Mouse (Mus musculus): ENCODE results near the gene Rtn4ip1. TPM values are rescaled to one million over a fixed set of nuclear protein-coding genes. Genes with fewer than 3 reads are reported as not detected.

Rtn4ip1 gene
- polyA plus RNA-seq, 1 experiment from 2014 or later: 16.5 TPM

DNA sequence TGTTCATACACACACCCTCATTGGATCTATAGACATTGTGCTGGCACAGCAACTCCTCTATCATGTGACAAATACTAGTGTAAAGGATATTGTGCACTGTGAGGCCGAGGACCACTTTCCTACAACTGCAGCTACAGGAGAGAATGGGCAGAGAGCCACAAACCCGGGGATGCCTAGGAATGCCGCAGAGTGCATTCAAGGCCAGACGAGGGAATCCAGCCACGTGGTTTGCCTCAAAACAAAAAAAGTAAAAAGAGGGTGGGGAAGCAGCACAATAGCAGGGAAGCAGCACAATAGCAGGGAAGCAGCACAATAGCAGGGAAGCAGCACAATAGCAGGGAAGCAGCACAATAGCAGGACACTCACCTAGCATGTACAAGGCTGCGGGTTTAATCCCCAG is 91.6 kb downstream of the Rtn4ip1 start:
- H3K9ac ChIP-seq: no peak overlapping the region
- DNase-seq (ENCODE audit: low spot score) (no peak), ATAC-seq (ENCODE audit: low FRiP score) (no peak)
- no peaks in the 10 kb centered on the region for H3K36me3 ChIP-seq (replicated peaks; ENCODE audit: control insufficient read depth, insufficient read depth)
- no peak overlapping the region for H3K4me2 ChIP-seq (replicated peaks)
- WGBS: 11% methylated on average over 6 of the region's 6 CpGs
- no peaks in the 10 kb centered on the region for H3K9me3 ChIP-seq (ENCODE audit: control insufficient read depth, low read length)
- H3K4me1 ChIP-seq (replicated peaks; ENCODE audit: control insufficient read depth, insufficient read depth, low read length): no peaks in the 10 kb centered on the region
- H3K27me3 ChIP-seq (ENCODE audit: control insufficient read depth, insufficient read depth, low read length): no peaks in the 10 kb centered on the region
- H3K4me3 ChIP-seq (replicated peaks; ENCODE audit: low read length): no peak overlapping the region
- no peak overlapping the region for H3K27ac ChIP-seq

DNA sequence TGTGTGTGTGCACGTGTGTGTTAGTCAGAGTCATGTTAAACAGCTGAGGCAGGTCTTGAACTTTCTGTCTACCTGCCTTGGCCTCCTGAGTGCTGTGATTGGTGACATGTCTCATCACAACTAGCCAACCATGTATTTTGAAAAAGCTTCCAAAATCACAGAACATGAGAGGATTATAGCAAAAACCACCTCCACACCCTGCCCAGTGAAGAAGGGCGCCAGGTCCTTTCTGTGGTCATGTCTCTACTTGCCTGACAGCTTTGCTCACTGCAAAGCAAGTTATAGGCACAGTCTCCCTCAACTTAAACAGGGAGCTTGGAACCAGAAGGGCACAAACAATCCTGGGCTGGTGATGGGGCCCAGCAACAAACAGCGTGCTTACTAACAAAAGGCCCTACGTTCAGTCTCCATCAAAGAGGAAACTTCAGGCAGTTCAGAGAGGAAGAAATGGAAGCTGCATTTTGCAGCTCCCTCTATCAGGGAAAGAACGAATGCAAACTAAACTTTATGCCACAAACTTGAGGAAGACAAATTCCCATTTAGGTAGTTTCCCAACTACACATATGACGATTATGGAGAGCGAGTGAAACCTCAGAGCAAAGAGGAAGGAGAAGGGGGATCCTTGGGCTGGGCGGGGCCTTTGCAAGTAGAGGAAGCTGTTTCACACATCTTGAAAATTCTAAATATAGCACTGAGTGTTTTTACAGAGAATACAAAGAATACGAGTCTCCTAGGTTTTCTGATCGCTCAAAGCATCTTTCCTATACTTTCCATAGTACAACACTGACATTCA is 94.4 kb downstream of the Rtn4ip1 start:
- ATAC-seq (ENCODE audit: low FRiP score) (no peak), DNase-seq (ENCODE audit: low spot score) (no peak)
- peaks cover 6% of the 10 kb centered on the region for H3K27me3 ChIP-seq (ENCODE audit: control insufficient read depth, insufficient read depth, low read length)
- H3K4me3 ChIP-seq (replicated peaks; ENCODE audit: low read length): no peak overlapping the region
- no peaks in the 10 kb centered on the region for H3K36me3 ChIP-seq (replicated peaks; ENCODE audit: control insufficient read depth, insufficient read depth)
- no peaks in the 10 kb centered on the region for H3K9me3 ChIP-seq (ENCODE audit: control insufficient read depth, low read length)
- no peak overlapping the region for H3K27ac ChIP-seq
- no peak overlapping the region for H3K9ac ChIP-seq
- H3K4me1 ChIP-seq (replicated peaks; ENCODE audit: control insufficient read depth, insufficient read depth, low read length): no peaks in the 10 kb centered on the region
- WGBS: 89% methylated on average over 10 of the region's 10 CpGs
- no peak overlapping the region for H3K4me2 ChIP-seq (replicated peaks)

DNA sequence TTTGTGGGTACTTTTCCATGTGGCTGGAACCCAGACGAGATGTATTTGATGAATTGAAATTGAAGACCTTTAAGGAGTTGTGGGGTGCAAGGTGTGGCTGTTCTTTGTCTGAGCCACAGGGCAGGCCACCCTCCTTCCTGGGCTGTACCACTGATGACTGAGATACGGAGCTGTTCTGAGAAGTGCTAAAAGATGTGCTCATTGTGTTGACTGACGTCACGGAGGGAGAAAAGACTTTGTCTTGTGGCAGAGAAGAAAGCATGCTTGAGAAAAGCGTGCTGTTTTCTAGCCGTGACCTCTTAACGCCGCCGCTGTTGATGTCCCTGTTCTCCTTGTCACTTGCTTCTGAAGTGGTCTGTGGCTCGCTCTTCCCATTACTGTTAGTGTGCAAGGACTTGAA is 95.7 kb downstream of the Rtn4ip1 start:
- 85% methylated on average over 10 of the region's 10 CpGs for WGBS
- no peak overlapping the region for H3K4me3 ChIP-seq (replicated peaks; ENCODE audit: low read length)
- ATAC-seq (ENCODE audit: low FRiP score) (no peak), DNase-seq (ENCODE audit: low spot score) (no peak)
- H3K4me1 ChIP-seq (replicated peaks; ENCODE audit: control insufficient read depth, insufficient read depth, low read length): no peaks in the 10 kb centered on the region
- H3K9ac ChIP-seq: no peak overlapping the region
- H3K36me3 ChIP-seq (replicated peaks; ENCODE audit: control insufficient read depth, insufficient read depth): no peaks in the 10 kb centered on the region
- H3K27ac ChIP-seq: no peak overlapping the region
- no peaks in the 10 kb centered on the region for H3K9me3 ChIP-seq (ENCODE audit: control insufficient read depth, low read length)
- peaks cover 18% of the 10 kb centered on the region for H3K27me3 ChIP-seq (ENCODE audit: control insufficient read depth, insufficient read depth, low read length)
- no peak overlapping the region for H3K4me2 ChIP-seq (replicated peaks)

DNA sequence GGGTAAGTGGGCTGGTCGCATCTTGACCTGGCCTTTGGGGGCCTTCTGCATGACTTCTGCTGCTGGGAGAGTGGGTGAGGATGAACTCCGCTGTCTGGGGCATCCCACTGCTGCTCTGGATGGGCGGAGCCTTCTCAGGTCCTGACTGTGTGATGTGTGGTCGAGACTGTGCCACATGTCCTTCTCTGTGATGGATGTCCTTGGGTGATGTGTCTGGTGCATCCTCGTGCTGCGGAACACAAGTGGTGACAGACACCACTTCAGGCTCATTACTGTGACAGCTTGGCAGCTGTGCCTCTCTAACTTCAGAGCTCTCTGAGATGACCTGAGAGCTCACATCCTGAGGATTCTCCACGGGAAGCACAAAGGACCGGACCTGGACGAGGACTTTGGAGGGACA is 96.4 kb downstream of the Rtn4ip1 start:
- DNase-seq (ENCODE audit: low spot score): no peak
- 74% methylated on average over 9 of the region's 9 CpGs for WGBS
- H3K27ac ChIP-seq: no peak overlapping the region

DNA sequence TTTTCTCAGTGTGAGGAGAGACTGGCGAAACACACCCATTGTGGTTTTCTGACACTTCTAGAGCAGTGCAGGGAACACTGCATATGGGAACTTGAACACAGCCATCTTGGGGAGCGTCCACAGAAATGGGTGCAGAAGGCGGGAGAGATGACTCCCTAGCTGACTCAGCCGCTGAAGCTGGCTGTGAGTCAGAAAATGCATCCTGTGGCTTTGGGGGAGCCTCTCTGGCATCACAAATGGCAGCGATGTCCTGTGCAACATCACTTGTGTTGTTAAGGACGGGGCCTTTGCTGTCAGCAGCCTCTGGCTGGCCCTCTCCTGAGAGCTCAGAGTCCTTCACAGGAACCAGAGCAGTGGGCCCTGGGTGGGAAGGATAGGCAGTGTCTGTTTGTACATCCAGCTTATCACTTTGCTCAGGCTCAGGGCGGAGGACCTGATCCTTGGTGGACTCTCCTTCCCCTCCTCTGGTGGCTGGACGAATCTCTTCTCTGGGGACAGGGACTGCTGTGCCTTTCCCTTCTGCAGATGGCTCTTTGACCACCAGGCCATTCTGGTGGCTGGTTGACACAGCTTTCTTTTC is 97.0 kb downstream of the Rtn4ip1 start:
- Histone ChIP-seq H3K4me3 (replicated peaks; ENCODE audit: low read length) (no peak overlapping the region), H3K27ac (no peak overlapping the region), H3K9me3 (ENCODE audit: control insufficient read depth, low read length) (no peaks in the 10 kb centered on the region), H3K4me1 (replicated peaks; ENCODE audit: control insufficient read depth, insufficient read depth, low read length) (0 out of 2 replicates have a peak, but pooled peaks cover 4% of the 10 kb centered on the region), H3K4me2 (replicated peaks) (no peak overlapping the region), H3K9ac (no peak overlapping the region), H3K36me3 (replicated peaks; ENCODE audit: control insufficient read depth, insufficient read depth) (no peaks in the 10 kb centered on the region), H3K27me3 (ENCODE audit: control insufficient read depth, insufficient read depth, low read length) (peaks cover 32% of the 10 kb centered on the region)
- DNase-seq (ENCODE audit: low spot score) (no peak), ATAC-seq (ENCODE audit: low FRiP score) (no peak)
- 82% methylated on average over 8 of the region's 8 CpGs for WGBS

More for the DNA sequence above, 96.4 kb downstream of the Rtn4ip1 start:
- Histone ChIP-seq H3K4me3 (replicated peaks; ENCODE audit: low read length) (no peak overlapping the region), H3K36me3 (replicated peaks; ENCODE audit: control insufficient read depth, insufficient read depth) (no peaks in the 10 kb centered on the region), H3K9me3 (ENCODE audit: control insufficient read depth, low read length) (no peaks in the 10 kb centered on the region), H3K27me3 (ENCODE audit: control insufficient read depth, insufficient read depth, low read length) (peaks cover 26% of the 10 kb centered on the region), H3K4me1 (replicated peaks; ENCODE audit: control insufficient read depth, insufficient read depth, low read length) (no peaks in the 10 kb centered on the region), H3K9ac (no peak overlapping the region), H3K4me2 (replicated peaks) (no peak overlapping the region)
- ATAC-seq (ENCODE audit: low FRiP score): no peak

DNA sequence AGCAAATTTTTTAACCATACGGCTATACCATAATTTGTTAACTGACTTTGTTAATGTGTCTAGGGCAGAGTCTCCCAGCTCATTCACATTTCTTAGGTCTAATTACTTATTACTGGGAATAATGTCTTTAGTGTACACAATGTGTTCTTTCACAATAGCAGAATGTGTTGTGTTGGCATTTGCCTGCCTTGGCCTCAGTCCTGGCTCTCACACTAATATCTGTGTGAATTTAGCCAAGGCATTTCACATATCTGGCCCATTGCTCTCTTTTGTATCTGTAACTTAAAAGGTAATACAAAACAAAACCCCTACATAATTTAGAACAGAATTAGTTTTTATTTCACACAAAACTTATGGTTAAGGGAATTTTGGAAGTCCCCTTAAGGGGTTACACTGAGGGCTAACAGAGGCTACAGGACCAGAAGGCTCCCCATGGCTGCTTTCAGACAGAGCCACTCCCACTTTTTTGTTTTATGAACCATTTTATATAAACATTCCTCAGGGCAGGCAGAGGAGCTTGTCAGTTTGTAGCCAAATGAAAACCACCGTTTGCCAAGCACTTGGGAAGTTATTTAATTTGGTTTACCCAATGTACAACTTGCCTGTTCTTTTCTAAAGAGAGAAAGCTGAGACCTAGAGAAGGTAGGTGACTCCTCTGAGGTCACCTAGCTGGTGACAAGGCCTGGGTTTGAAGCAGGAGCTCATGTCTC is 98.7 kb downstream of the Rtn4ip1 start:
- Histone ChIP-seq H3K9ac (no peak overlapping the region), H3K27me3 (ENCODE audit: control insufficient read depth, insufficient read depth, low read length) (peaks cover 49% of the 10 kb centered on the region), H3K27ac (no peak overlapping the region), H3K36me3 (replicated peaks; ENCODE audit: control insufficient read depth, insufficient read depth) (no peaks in the 10 kb centered on the region), H3K4me3 (replicated peaks; ENCODE audit: low read length) (no peak overlapping the region), H3K4me2 (replicated peaks) (no peak overlapping the region), H3K9me3 (ENCODE audit: control insufficient read depth, low read length) (no peaks in the 10 kb centered on the region), H3K4me1 (replicated peaks; ENCODE audit: control insufficient read depth, insufficient read depth, low read length) (0 out of 2 replicates have a peak, but pooled peaks cover 5% of the 10 kb centered on the region)
- no peak for ATAC-seq (ENCODE audit: low FRiP score)
- WGBS: 55% methylated on average over 2 of the region's 2 CpGs
- no peak for DNase-seq (ENCODE audit: low spot score)

DNA sequence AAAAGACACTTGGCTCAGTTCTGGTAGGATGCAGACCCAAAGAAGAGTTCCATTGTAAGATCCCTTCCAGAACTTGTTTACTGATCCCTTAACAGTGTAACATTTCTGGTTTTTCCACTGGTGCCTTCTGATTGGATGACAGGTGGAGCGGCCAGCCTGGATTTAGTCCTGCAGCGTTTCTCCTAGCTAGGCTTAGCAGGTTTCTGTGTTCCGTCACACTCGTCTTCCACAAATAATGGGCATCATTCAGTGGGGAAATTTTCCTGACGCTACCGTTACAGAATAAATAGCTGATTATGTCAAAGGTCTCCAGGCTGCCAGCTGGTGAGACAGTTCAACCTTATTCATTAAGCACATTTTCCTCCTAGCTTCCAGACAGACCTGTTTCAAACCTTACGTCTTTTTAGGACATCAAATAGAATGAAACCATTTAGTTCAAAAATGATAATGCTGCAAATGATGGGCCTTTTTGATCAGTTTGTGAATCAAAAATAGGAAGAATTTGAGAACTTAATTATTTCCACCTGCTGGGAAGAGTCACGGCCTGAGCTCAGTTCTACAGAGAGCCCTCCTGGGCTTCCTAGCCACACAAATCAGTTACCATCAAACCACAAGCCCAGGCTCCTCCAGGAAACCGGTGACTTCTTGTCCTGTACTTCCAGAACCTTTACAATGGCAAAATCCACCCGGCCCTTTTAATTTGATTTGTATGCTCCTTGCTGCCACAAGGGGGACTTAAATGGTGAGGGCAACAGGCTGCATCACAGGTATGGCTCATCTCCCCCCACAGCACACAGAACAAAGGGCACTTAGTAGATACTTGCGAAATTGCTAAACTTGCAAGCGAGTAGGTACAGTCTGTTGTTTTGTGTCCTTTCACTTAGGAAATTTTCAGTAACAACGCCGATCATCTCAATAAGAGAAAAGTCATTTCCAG is 100.7 kb downstream of the Rtn4ip1 start:
- no peak overlapping the region for H3K4me2 ChIP-seq (replicated peaks)
- no peak overlapping the region for H3K9ac ChIP-seq
- peak; percentile 51 for DNase-seq (ENCODE audit: low spot score)

DNA sequence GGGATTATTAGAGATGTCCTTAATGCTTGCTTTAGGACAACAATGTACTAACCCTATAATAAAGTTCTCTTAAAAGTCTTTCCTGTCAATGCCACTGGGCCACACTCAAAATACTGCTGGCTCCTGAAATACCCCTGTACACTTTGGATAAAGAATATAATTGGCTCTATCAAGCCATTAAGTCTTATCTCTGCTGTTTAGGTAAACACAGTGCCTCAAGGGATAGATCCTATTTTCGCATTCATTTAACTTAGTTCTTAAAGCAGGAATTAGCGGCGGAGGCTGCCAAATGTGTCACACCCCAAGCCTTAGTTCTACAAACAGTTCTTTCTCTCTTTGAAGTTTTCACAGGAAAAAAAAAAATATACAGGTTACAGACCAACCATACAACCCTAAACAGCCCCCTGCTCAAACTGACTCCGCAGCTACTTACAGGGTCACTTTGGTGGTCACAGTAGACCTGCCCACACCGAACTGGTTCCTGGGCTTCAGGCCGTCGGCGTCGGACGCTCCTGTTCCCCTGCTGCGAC is 101.5 kb downstream of the Rtn4ip1 start:
- DNase-seq (ENCODE audit: low spot score) (no peak), ATAC-seq (ENCODE audit: low FRiP score) (no peak)
- 3% methylated on average over 11 of the region's 11 CpGs for WGBS
- Histone ChIP-seq H3K4me3 (replicated peaks; ENCODE audit: low read length) (peak overlapping the region; percentile 43), H3K27me3 (ENCODE audit: control insufficient read depth, insufficient read depth, low read length) (peaks cover 76% of the 10 kb centered on the region), H3K9ac (no peak overlapping the region), H3K9me3 (ENCODE audit: control insufficient read depth, low read length) (no peaks in the 10 kb centered on the region), H3K27ac (no peak overlapping the region), H3K4me1 (replicated peaks; ENCODE audit: control insufficient read depth, insufficient read depth, low read length) (peaks cover 5% of the 10 kb centered on the region; the same call in 1 of the 2 replicates), H3K36me3 (replicated peaks; ENCODE audit: control insufficient read depth, insufficient read depth) (no peaks in the 10 kb centered on the region), H3K4me2 (replicated peaks) (peak overlapping the region; percentile 61)

More for the DNA sequence above, 100.7 kb downstream of the Rtn4ip1 start:
- Histone ChIP-seq H3K9me3 (ENCODE audit: control insufficient read depth, low read length) (no peaks in the 10 kb centered on the region), H3K36me3 (replicated peaks; ENCODE audit: control insufficient read depth, insufficient read depth) (no peaks in the 10 kb centered on the region), H3K27ac (no peak overlapping the region), H3K27me3 (ENCODE audit: control insufficient read depth, insufficient read depth, low read length) (peaks cover 68% of the 10 kb centered on the region), H3K4me1 (replicated peaks; ENCODE audit: control insufficient read depth, insufficient read depth, low read length) (peaks cover 5% of the 10 kb centered on the region; the same call in 1 of the 2 replicates), H3K4me3 (replicated peaks; ENCODE audit: low read length) (no peak overlapping the region)
- no peak for ATAC-seq (ENCODE audit: low FRiP score)
- 13% methylated on average over 14 of the region's 14 CpGs for WGBS
